Mouse (Mus musculus): ENCODE data around the gene Slc7a11.

The Slc7a11 gene

DNA sequence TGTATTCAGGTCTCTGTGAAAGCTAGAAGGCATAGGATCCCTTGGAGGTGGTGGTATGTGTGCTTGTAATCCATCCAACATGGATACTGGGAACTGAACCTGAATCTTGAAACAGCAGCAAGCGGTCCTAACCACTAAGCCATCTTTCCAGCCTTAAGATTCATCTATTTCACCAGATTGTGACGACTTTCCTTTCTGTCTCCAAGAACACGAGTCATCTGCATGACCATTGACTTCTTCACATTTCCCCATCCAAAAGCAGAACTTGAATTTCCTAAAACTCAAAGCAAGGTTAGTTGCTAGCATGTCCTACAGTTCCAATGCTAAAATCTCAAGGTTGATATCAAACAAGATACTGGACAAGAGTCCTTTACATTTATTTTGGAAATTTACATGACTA lies 37.5 kb downstream of the Slc7a11 start:
- DNase-seq (ENCODE audit: low spot score in 2 of 2): no peak

- DNase-seq (ENCODE audit: low spot score in 2 of 2): no peak
Measured at GRCm38 (mm10) chr3:50388786-50389185, 54.6 kb downstream of the Slc7a11 start.

DNA sequence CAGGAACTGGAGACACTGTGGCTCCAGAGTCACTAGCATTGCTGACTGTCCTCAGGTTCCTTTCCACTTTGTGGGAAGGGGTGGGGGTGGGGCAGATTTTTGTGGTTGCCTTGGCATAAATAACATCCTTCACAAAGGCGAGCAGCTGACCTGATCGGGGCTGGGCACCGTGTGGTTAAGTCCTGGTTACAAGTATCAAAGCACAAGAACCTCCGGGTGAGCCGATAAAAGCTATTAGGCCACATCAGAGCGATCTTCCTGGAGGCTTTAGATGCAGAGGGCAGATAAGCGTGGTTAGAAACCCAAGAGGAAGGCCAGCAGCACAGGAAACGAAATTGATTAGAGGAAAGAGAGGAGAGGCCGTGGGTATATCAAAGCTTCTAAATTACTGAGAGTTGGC lies 55.1 kb downstream of the Slc7a11 start:
- no peak for DNase-seq (ENCODE audit: low spot score in 2 of 2)

GRCm38 (mm10) chr3:50387280-50387679 lies 56.1 kb downstream of the Slc7a11 start:
- no peak for DNase-seq (ENCODE audit: low spot score in 2 of 2)

DNA sequence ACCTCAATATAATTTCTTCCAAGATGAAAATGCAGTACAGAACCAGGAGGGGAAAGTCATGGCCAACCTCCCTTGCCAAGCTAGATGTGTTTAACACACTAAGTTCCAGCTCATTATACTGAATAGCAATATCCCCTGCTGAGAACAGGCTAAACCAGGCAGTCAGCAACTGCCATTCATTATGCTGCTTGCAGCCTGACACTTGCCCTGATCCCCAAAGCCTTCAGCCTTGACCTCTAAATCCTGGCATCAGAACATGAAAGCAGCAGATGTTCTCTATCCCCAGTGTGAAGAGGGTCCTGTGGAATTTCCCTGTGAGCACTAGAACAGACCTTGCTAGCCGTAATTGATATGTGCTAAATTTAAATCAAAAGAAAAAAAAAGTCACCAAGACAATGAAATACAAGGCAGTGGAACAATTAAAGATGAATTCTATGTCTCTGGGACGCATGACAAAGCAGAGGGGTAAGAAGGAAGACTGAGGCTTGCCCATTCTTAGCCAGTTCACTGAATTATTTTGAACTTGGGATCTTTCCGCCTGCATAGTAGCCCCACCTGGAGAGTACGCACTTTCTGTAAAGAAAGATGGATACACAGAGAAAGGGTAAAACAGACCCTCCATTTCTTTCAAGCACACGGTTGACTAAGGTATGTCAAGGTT lies 56.7 kb downstream of the Slc7a11 start:
- DNase-seq (ENCODE audit: low spot score in 2 of 2): no peak

DNA sequence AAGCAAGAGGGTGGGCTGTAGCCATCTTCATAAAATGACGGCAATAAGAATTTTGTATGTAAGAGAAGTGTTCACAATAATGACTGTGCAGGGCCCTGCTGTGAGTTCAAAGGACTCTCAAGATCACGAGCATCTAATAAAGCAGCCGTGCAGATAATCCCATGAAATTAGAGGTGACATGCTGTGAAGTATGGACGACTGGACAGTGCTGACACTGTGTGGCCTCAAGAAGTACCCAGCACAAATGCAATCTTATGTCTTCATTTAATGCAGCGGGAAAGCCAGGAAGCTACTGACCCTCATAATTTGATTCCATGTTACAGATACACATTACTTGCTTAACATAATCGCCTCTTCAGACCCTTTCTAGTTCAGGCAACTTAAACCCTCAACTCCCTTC lies 57.3 kb downstream of the Slc7a11 start:
- DNase-seq (ENCODE audit: low spot score in 2 of 2): no peak

DNA sequence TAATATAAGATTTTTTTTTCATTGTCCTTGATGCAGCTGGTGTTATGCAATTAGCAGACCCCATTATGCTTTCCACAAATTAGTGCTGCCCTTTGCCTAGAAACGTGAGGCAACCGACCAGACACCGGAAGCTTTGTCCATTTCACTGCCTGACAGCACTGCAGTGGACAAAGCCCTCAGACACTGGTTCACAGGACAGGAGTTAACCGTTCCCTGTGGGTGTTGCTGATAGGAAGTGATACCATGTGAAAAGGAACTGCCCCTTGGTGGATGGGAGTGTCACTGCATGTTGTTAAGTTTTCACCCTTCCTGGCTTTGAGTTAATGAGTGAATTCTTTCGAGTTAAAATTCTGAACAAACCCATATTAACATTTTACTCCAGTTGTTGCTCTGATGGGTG lies 60.7 kb downstream of the Slc7a11 start:
- DNase-seq (ENCODE audit: low spot score in 2 of 2): no peak

DNA sequence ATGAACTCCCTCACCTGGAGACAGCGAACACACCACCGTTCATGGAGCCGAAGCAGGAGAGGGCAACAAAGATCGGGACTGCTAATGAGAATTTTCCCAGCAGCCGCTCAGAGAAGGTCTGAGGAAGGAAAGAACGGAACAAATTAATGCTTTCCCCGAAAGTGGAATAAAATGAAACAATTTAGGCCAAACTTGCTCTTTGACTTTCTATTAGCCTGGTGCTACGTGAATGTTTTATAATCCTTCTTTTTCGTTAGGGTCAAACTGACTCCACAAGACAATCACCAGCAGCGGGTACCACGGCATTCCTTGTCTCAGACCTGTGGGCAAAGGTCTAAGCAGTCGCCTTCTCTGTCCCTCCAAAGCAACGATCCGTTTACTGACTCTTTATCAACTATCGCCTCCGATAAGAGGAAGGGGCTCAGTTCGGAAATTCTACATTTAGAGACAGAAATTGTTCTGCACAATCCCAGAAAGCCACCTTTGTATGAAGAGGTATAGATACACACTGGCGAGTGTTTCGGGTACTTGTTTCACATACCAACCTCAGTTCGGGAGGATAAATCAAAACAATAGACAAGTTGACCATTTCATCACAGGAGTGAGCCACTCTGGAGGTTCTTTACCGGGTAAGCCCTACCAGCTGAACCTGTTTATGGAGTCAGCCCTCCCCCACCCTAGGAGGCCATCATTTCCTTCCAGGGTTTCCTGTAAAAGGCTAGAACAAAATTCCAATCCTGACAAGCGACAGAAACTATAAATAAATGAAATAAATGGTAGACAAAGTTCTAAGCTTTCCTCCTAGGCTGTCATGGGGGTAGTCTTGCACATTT lies 61.3 kb downstream of the Slc7a11 start:
- DNase-seq (ENCODE audit: low spot score in 2 of 2): no peak

- DNase-seq (ENCODE audit: low spot score in 2 of 2): peak; percentile 87 to 94
Measured at GRCm38 (mm10) chr3:50381160-50381860, 62.1 kb downstream of the Slc7a11 start.

- no peak for DNase-seq (ENCODE audit: low spot score in 2 of 2)
Measured at GRCm38 (mm10) chr3:50379942-50380341, 63.5 kb downstream of the Slc7a11 start.

DNA sequence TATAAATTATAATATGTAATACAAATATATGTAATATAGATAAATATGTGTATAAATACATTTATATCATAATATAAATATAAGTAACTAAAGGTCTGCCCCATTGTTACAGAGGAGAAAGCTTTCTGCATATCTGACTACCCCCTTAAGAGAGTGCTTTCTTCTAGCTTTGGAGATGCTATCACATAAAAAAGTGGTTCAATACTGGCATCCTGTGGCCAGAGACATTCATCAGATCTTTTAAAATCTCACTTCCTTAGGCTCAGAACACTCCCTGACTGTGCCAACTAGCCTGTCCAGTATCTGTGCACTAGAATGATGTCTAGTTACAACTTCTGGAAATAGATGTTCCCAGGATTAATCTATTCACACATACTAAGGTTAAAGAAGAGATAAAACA lies 67.9 kb downstream of the Slc7a11 start:
- DNase-seq (ENCODE audit: low spot score in 2 of 2): no peak

GRCm38 (mm10) chr3:50369791-50370190 lies 73.6 kb downstream of the Slc7a11 start:
- DNase-seq (ENCODE audit: low spot score in 2 of 2): no peak

DNA sequence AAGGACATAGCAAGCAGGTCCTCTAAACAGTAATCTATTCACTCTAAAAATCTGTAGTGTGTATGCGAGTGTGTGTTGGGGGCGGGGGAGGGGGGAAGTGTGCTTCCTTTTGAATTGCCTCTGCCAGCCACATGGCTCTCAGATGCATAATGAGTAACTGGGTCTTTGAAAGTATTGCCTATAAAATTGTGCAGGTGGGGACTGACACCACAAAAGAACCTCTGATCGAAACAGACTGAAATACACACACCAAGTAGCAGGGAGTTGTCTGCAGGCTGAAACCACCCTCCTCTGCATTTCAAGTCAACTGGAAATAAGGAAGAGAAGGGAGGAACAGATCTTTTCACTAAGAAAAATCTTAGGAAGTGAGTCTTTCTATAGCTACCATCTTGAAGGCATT lies 76.2 kb downstream of the Slc7a11 start:
- no peak for DNase-seq (ENCODE audit: low spot score in 2 of 2)

DNA sequence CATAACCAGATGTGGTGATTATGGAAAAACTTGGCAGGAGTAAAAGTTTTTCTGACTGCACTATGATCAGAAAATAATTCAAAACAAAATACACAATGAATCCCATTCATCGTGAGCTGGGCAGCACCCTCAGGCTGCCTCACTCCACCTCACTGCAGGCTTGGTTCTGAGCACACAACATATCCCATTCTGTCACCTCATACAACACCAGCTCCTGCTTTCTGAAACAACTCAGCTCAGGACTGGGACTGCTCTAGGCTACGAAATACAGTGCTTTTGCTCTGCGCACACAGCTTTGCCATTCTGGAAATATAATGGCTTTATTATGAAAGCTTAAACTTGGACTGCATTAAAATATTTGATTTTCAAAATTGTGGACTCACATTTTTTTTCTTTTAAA lies 79.8 kb downstream of the Slc7a11 start:
- no peak for DNase-seq (ENCODE audit: low spot score in 2 of 2)

- DNase-seq (ENCODE audit: low spot score in 2 of 2): no peak
Measured at GRCm38 (mm10) chr3:50347081-50347480, 96.3 kb downstream of the Slc7a11 start.

- no peak for DNase-seq (ENCODE audit: low spot score in 2 of 2)
Measured at GRCm38 (mm10) chr3:50344411-50344810, 99.0 kb downstream of the Slc7a11 start.

DNA sequence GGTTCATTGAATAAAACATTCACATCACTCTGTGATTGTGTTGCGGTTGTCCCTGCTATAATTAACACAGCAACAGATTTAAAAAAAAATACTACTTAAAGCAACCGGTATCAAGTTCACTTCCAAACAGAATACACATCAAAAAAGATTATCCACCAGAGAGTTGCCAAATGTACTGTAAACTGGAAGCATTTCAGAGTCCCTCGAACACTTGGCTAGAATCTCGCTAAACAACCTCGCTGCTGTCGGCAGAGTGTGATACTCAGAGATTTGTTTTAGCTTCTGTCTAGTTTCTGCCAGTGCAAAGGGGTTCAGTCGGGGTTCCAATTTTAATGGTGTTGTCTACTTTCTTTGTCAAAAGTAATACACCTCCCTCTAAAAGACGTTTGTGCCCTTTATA lies 118.9 kb downstream of the Slc7a11 start:
- DNase-seq (ENCODE audit: low spot score in 2 of 2): no peak

- DNase-seq (ENCODE audit: low spot score in 2 of 2): no peak
Measured at GRCm38 (mm10) chr3:50323881-50324280, 119.5 kb downstream of the Slc7a11 start.

DNA sequence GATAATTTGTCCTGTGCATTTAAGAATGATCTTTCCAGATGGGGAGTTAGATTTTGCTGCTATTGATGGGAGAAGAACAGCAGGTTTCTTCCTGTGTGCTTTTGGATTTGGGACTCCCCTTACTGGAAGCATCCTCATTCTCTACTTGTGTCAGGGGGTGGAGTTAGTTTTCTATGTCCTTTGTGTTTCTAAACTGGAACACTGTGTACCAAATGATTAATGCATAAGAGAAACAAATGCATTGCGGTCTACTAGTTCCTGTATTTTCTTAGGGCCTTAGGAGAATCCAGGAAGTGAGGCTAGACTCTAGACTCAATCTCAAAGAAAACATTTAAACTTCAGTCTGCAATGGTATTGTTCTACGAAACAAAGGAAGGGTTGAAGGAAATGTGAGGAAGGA lies 122.6 kb downstream of the Slc7a11 start:
- DNase-seq (ENCODE audit: low spot score in 2 of 2): no peak

- DNase-seq (ENCODE audit: low spot score in 2 of 2): no peak
Measured at GRCm38 (mm10) chr3:50318074-50318473, 125.3 kb downstream of the Slc7a11 start.

DNA sequence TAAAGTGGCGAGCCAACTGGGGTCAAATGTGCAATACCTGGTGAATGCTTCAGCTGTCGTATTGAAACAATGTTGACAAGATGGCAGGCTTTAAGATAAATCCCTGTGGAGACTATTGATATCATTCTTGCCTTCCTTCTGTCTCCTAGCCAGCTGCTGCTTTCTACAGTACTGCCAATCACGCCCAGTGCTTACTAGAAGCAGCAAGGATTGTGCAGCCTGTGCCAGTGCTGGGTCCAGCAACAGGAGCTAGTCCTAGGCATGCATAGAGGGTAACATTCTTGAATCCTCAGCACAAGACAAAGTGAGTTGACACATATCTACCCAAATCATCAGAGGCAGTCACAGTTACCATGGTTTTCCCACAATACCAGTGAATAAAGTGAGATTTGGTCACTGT lies 129.6 kb downstream of the Slc7a11 start:
- DNase-seq (ENCODE audit: low spot score in 2 of 2): no peak

Measured in frontal cortex, postnatal 36 days (tissue).